Mouse (Mus musculus) C2C12 (cell line): ENCODE measurements around the gene Txk.

Experiments used
- CEBPB ChIP-seq: IDR thresholded peaks from one replicate; pipeline ENCODE4 v1.6.1; 2011; ENCODE audit warnings: low read depth, mild to moderate bottlenecking, control low read depth, moderate library complexity
- CTCF ChIP-seq: IDR thresholded peaks from one replicate; pipeline ENCODE4 v1.5.1; 2011; ENCODE audit not compliant: control insufficient read depth, insufficient read depth, insufficient read length
- FOSL1 ChIP-seq: IDR thresholded peaks from one replicate; pipeline ENCODE4 v1.8.0; 2011; ENCODE audit warnings: mild to moderate bottlenecking, low read length; ENCODE audit not compliant: poor library complexity, insufficient read depth, severe bottlenecking
- MAX ChIP-seq: IDR thresholded peaks from one replicate; pipeline ENCODE4 v1.6.1; 2011; ENCODE audit warnings: mild to moderate bottlenecking, control low read depth
- MYOD1 ChIP-seq: IDR thresholded peaks from one replicate; pipeline ENCODE4 v1.6.1; 2011; ENCODE audit warnings: low read depth; ENCODE audit not compliant: control insufficient read depth, insufficient read length
- MYOG ChIP-seq: IDR thresholded peaks from one replicate; pipeline ENCODE4 v1.6.1; 2011; ENCODE audit not compliant: control insufficient read depth, insufficient read length; ENCODE audit errors: extremely low read depth
- USF1 ChIP-seq: IDR thresholded peaks from one replicate; pipeline ENCODE4 v1.6.1; 2011; ENCODE audit warnings: low read depth, mild to moderate bottlenecking, control low read depth, moderate library complexity

DNA sequence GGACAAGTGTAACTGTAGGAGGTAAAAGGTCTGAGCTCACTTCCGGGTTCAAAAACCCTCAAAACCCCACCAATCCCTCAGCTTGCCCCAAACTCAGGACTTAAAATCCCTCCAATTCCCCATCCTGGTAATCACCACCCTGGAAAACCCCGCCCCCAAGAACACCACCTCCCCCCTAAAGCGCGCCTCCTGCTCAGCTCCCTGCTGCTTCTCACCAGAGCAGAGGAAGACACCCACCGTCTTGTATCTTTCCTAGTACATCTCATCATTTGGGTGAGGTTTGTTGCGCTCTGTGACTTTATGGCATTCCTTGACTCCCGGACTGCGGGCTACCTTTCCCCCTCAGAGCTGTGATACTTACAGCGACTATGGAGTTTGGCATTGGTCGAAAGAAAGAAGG, 45.9 kb downstream of the Txk start:
- TF ChIP-seq MYOD1 (no peak), MAX (no peak), CTCF (no peak), FOSL1 (no peak), USF1 (no peak), CEBPB (no peak), MYOG (no peak)
